Mouse (Mus musculus) stomach, postnatal 0 days (tissue): ENCODE results near the gene Ilf2. TPM values are rescaled to one million over a fixed set of nuclear protein-coding genes. Genes with fewer than 3 reads are reported as not detected.

ENCODE experiments used
- ATAC-seq: fragments of 200-750 bp; cut with Nextera tagmentation; 2 replicates; pipeline ENCODE4 v1.8.0; 2017; ENCODE audit not compliant: low FRiP score, low TSS enrichment
- DNase-seq: peaks from one replicate; pipeline ENCODE4 v3.0.0-alpha.2; 2016; ENCODE audit warnings: low spot score
- H3K27ac ChIP-seq: fragments of 300-500 bp; sonication (generic); replicated peaks from 2 replicates; pipeline ENCODE4 v1.5.1; 2014; ENCODE audit warnings: mild to moderate bottlenecking, control low read depth
- H3K27me3 ChIP-seq: fragments of 300-500 bp; sonication (generic); 2 replicates; pipeline ENCODE4 v1.6.1; 2014; ENCODE audit warnings: low read length; ENCODE audit not compliant: control insufficient read depth, insufficient read depth
- H3K36me3 ChIP-seq: fragments of 300-500 bp; sonication (generic); 2 replicates; pipeline ENCODE4 v1.6.1; 2014; ENCODE audit warnings: low read length, mixed read lengths; ENCODE audit not compliant: control insufficient read depth, insufficient read depth
- H3K4me1 ChIP-seq: fragments of 300-500 bp; sonication (generic); replicated peaks from 2 replicates; pipeline ENCODE4 v1.6.1; 2014; ENCODE audit warnings: antibody characterized with exemption; ENCODE audit not compliant: control insufficient read depth, insufficient read depth
- H3K4me2 ChIP-seq: fragments of 300-500 bp; sonication (generic); replicated peaks from 2 replicates; pipeline ENCODE4 v1.6.1; 2014; ENCODE audit warnings: low read depth, mild to moderate bottlenecking, control low read depth, moderate library complexity
- H3K4me3 ChIP-seq: fragments of 300-500 bp; sonication (generic); 2 replicates; pipeline ENCODE4 v1.5.1; 2014; ENCODE audit warnings: low read depth, low read length, control low read depth
- H3K9ac ChIP-seq: fragments of 300-500 bp; sonication (generic); 2 replicates; pipeline ENCODE4 v1.6.1; 2014; ENCODE audit warnings: mild to moderate bottlenecking, low read length, control low read depth, mixed read lengths
- H3K9me3 ChIP-seq: fragments of 300-500 bp; sonication (generic); 2 replicates; pipeline ENCODE4 v1.6.1; 2016; ENCODE audit warnings: low read length; ENCODE audit not compliant: control insufficient read depth
- CTCF ChIP-seq: IDR thresholded peaks from 2 replicates; pipeline ENCODE4 v1.5.1; 2016; ENCODE audit warnings: antibody characterized with exemption, low read depth, mild to moderate bottlenecking, moderate library complexity
- EP300 ChIP-seq: optimal IDR thresholded peaks from 2 replicates; pipeline ENCODE3; 2016; ENCODE audit warnings: antibody characterized with exemption
- WGBS: fragments of 180-500 bp; shearing (Covaris S2); extraction: QIAGEN DNeasy Blood & Tissue Kit; methylation state at CpG from one replicate; pipeline ENCODE4 v1.1.7; 2014; 5-methylcytosine and 5-hydroxymethylcytosine counted together
- polyA plus RNA-seq: library from polyadenylated mRNA; unstranded; fragments of >200 nt; fragmentation: Nextera tagmentation; extraction: Ambion mirVana; gene quantifications from 2 replicates; pipeline ENCODE4 v1.2.1, GENCODE M21; 2015

Gene Ilf2
- polyA plus RNA-seq, 1 experiment from 2014 or later, result 57.6 TPM

DNA sequence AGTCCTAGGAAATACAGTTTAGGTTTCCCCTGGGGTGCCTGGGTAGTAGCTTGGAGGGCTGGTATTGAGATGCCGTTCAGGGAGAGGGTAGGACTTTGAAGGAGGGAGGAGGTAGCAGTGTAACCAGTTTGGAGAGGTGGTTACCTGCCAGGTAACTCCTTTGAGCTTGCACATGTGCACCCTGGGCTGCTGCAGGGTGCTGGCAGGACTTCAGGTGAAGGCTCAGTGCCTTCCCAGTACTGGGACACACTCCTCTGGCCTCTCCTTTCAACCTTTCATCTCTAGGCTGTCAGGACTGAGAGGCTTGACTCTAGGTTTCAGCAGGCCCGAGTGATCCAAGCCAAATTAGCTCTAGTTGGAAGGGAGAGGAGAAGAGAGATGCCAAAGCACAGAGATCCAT, 50.1 kb downstream of the Ilf2 start:
- Histone ChIP-seq H3K36me3 (no peaks in the 10 kb centered on the region), H3K4me1 (no peaks in the 10 kb centered on the region; the same call in 1 of the 2 replicates), H3K27ac (peak overlapping the region; percentile 88), H3K9ac (peak overlapping the region; percentile 51), H3K27me3 (no peaks in the 10 kb centered on the region), H3K4me3 (no peak overlapping the region), H3K9me3 (no peaks in the 10 kb centered on the region), H3K4me2 (peak overlapping the region; percentile 46)
- no peak for DNase-seq
- TF ChIP-seq EP300 (no peak), CTCF (no peak)
- WGBS, result 54% methylated on average over 2 of the region's 2 CpGs
- ATAC-seq, result peak; percentile 57

DNA sequence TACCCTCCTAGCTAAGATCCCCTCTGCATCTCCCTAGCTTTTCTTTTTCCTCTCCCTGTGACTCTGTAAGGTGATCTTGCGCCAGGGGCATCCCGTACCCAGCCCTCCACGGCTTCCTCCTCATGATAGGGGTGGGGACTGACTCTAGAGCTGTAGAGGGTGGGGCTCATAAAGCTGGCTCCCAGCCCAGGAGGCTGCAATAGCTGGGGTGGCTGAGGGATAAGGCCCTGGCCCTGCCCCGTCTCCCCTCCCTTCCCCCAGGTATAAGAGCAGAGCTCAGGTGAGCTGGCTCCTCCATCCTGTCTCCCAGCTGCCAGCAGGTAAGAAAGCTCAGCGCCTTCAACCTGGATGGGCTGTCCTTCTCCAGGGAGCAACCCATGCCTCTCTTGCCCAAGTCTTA, 50.7 kb downstream of the Ilf2 start, which contains the start of gene S100a14:
Gene S100a14, plus strand, starts transcription at position 277 of the 400 bp plus-strand sequence.
- no peaks in the 10 kb centered on the region; the same call in 1 of the 2 replicates for H3K4me1 ChIP-seq
- peak; percentile 82 for DNase-seq
- H3K36me3 ChIP-seq, result no peaks in the 10 kb centered on the region
- peak; percentile 94 for ATAC-seq
- H3K4me2 ChIP-seq, result peak within 1 kb of the TSS; percentile 46
- peak within 1 kb of the TSS; percentile 37 for H3K4me3 ChIP-seq
- peak within 1 kb of the TSS; percentile 88 for H3K27ac ChIP-seq
- H3K27me3 ChIP-seq, result no peaks in the 10 kb centered on the region
- TF ChIP-seq EP300 (no peak), CTCF (no peak)
- H3K9me3 ChIP-seq, result no peaks in the 10 kb centered on the region
- peak within 1 kb of the TSS; percentile 51 for H3K9ac ChIP-seq
- WGBS, result 31% methylated on average over 5 of the region's 5 CpGs

- Histone ChIP-seq H3K9ac (peak overlapping the region; percentile 51), H3K4me1 (no peaks in the 10 kb centered on the region; the same call in 1 of the 2 replicates), H3K4me2 (peak overlapping the region; percentile 46), H3K4me3 (peak overlapping the region; percentile 37), H3K27ac (peak overlapping the region; percentile 88), H3K9me3 (no peaks in the 10 kb centered on the region), H3K27me3 (no peaks in the 10 kb centered on the region), H3K36me3 (no peaks in the 10 kb centered on the region)
- WGBS, result 68% methylated on average over 7 of the region's 7 CpGs
- ATAC-seq, result no peak
- no peak for TF ChIP-seq EP300
- no peak for TF ChIP-seq CTCF
- DNase-seq, result no peak
These were observed 51.5 kb downstream of the Ilf2 start for GRCm38 (mm10) chr3:90527291-90527873.

GRCm38 (mm10) chr3:90531713-90532112, 55.8 kb downstream of the Ilf2 start:
- no peak for DNase-seq
- no peak overlapping the region for H3K4me2 ChIP-seq
- no peaks in the 10 kb centered on the region for H3K36me3 ChIP-seq
- TF ChIP-seq EP300, result no peak
- TF ChIP-seq CTCF, result no peak
- H3K27me3 ChIP-seq, result no peaks in the 10 kb centered on the region
- H3K9me3 ChIP-seq, result no peaks in the 10 kb centered on the region
- H3K4me3 ChIP-seq, result no peak overlapping the region
- ATAC-seq, result no peak
- no peak overlapping the region for H3K9ac ChIP-seq
- WGBS, result 51% methylated on average over 5 of the region's 5 CpGs
- peak overlapping the region; percentile 61; the same call in 1 of the 2 replicates for H3K27ac ChIP-seq
- no peaks in the 10 kb centered on the region for H3K4me1 ChIP-seq

- 70% methylated on average over 1 of the region's 1 CpGs for WGBS
- ATAC-seq, result no peak
- DNase-seq, result no peak
- H3K36me3 ChIP-seq, result no peaks in the 10 kb centered on the region
- no peaks in the 10 kb centered on the region for H3K4me1 ChIP-seq
- no peaks in the 10 kb centered on the region for H3K27me3 ChIP-seq
- H3K27ac ChIP-seq, result no peak overlapping the region
- no peaks in the 10 kb centered on the region for H3K9me3 ChIP-seq
- no peak overlapping the region for H3K4me2 ChIP-seq
- H3K9ac ChIP-seq, result no peak overlapping the region
- no peak overlapping the region for H3K4me3 ChIP-seq
- TF ChIP-seq EP300 (no peak), CTCF (no peak)
These were observed 59.5 kb downstream of the Ilf2 start for GRCm38 (mm10) chr3:90535446-90535845.

DNA sequence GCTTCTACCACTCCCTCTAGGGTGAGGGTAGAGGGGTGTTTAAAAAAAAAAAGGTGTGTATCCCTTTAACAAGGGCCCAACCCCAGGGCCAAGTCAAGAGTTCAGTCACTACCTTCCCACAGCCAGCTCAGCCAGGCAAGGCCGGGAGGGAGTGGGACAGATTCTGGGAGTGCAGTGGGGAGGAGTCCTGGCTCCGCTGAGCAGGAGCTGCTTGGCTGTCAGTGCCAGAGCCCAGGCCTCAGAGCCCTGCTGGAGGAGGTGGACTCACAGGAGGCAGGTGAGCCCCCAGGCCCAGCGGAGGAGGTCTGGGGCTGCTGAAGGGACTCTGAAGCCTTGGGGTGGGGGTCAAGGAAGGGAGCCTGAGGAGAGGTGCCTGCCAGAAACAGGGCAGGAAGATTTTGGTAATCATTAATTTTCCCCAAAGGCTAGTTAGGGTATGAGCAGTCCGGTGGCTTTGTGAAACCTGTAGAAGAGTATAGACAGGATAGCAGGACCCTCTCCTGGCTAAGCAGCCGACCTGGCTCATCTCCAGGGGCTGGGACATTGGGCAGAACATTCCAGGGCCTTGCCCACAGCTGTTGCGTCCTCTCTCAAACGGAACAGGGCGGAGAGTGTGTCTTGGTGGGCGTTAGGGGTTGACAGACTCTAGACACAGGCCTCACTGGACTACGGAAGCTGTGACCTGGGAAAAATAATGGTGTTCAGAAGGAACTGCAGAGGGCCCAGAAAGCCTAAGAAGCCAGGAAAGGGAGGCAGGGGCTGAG, 61.4 kb downstream of the Ilf2 start, which contains the start of gene S100a16:
Gene S100a16, plus strand, starts transcription at position 114 of the 764 bp plus-strand sequence.
- Histone ChIP-seq H3K9me3 (no peaks in the 10 kb centered on the region), H3K4me1 (no peaks in the 10 kb centered on the region), H3K4me2 (peak within 1 kb of the TSS; percentile 68), H3K27me3 (no peaks in the 10 kb centered on the region), H3K36me3 (no peaks in the 10 kb centered on the region), H3K9ac (peak within 1 kb of the TSS; percentile 63), H3K27ac (peak within 1 kb of the TSS; percentile 95), H3K4me3 (peak within 1 kb of the TSS; percentile 46)
- DNase-seq (peak; percentile 85), ATAC-seq (peak; percentile 90)
- TF ChIP-seq EP300 (no peak), CTCF (no peak; the same call in 1 of the 2 replicates)
- WGBS, result 22% methylated on average over 10 of the region's 10 CpGs
